Mouse (Mus musculus) gastrocnemius, postnatal 10 days (tissue): ENCODE results near the gene Fnbp1l. TPM values are rescaled to one million over a fixed set of nuclear protein-coding genes. Genes with fewer than 3 reads are reported as not detected.

Source experiments
- DNase-seq: peaks from one replicate; pipeline ENCODE4 v3.0.0; 2021; ENCODE audit warnings: mixed read lengths
- total RNA-seq, 2 experiments: library from RNA; stranded (reverse); gene quantifications; 2 replicates each; pipeline ENCODE4 v1.2.3; 2021

Gene Fnbp1l
- total RNA-seq, 2 experiments from 2014 or later = 16.0 to 17.5 TPM

GRCm38 (mm10) chr3:122606105-122606801, 13.3 kb downstream of the Fnbp1l start:
- no peak for DNase-seq

- DNase-seq = no peak
Observed at GRCm38 (mm10) chr3:122603229-122603628, 16.3 kb downstream of the Fnbp1l start.

GRCm38 (mm10) chr3:122602370-122602769, 17.1 kb downstream of the Fnbp1l start:
- no peak for DNase-seq

- DNase-seq = no peak
Observed at GRCm38 (mm10) chr3:122599291-122599690, 20.2 kb downstream of the Fnbp1l start.

- no peak for DNase-seq
Observed at GRCm38 (mm10) chr3:122590804-122591203, 28.7 kb downstream of the Fnbp1l start.

- no peak for DNase-seq
Observed at GRCm38 (mm10) chr3:122590346-122590745, 29.2 kb downstream of the Fnbp1l start.

- DNase-seq = no peak
Observed at GRCm38 (mm10) chr3:122586918-122587641, 32.4 kb downstream of the Fnbp1l start.

- no peak for DNase-seq
Observed at GRCm38 (mm10) chr3:122577360-122577759, 42.2 kb downstream of the Fnbp1l start.

GRCm38 (mm10) chr3:122574921-122575320, 44.6 kb downstream of the Fnbp1l start:
- DNase-seq = no peak

GRCm38 (mm10) chr3:122573426-122574286, 45.9 kb downstream of the Fnbp1l start:
- DNase-seq = no peak

- no peak for DNase-seq
Observed at GRCm38 (mm10) chr3:122566549-122566948, 53.0 kb downstream of the Fnbp1l start.

- DNase-seq = no peak
Observed at GRCm38 (mm10) chr3:122566112-122566511, 53.4 kb downstream of the Fnbp1l start.

GRCm38 (mm10) chr3:122565285-122565684, 54.2 kb downstream of the Fnbp1l start:
- DNase-seq = no peak

- DNase-seq = no peak
Observed at GRCm38 (mm10) chr3:122557766-122558165, 61.7 kb downstream of the Fnbp1l start.

GRCm38 (mm10) chr3:122551174-122551573, 68.3 kb downstream of the Fnbp1l start:
- DNase-seq = no peak

- DNase-seq = no peak
Observed at GRCm38 (mm10) chr3:122547469-122547868, 72.0 kb downstream of the Fnbp1l start.

GRCm38 (mm10) chr3:122545346-122545745, 74.2 kb downstream of the Fnbp1l start:
- DNase-seq = no peak

- no peak for DNase-seq
Observed at GRCm38 (mm10) chr3:122540918-122541317, 78.6 kb downstream of the Fnbp1l start.

- no peak for DNase-seq
Observed at GRCm38 (mm10) chr3:122539961-122540690, 79.4 kb downstream of the Fnbp1l start.

GRCm38 (mm10) chr3:122538851-122539250, 80.7 kb downstream of the Fnbp1l start:
- DNase-seq = no peak

GRCm38 (mm10) chr3:122535938-122536703, 83.4 kb downstream of the Fnbp1l start:
- no peak for DNase-seq
